Mouse (Mus musculus): ENCODE measurements around the gene Dnajc25. TPM values are rescaled to one million over a fixed set of nuclear protein-coding genes. Genes with fewer than 3 reads are reported as not detected.
A peak's percentile ranks its signal among the peaks of the same experiment; 100 is the strongest.

Dnajc25 gene
- polyA plus RNA-seq, 1 experiment from 2014 or later = 8.0 TPM

GRCm38 (mm10) chr4:59007016-59007415, 12.2 kb downstream of the Dnajc25 start:
- H3K27ac ChIP-seq = no peak overlapping the region
- H3K9ac ChIP-seq = no peak overlapping the region
- H3K4me2 ChIP-seq = no peak overlapping the region
- H3K36me3 ChIP-seq = no peaks in the 10 kb centered on the region
- 70% methylated on average over 6 of the region's 6 CpGs for WGBS (ENCODE audit: insufficient replicate concordance)
- no peak for ATAC-seq (ENCODE audit: low read depth)
- H3K27me3 ChIP-seq = no peaks in the 10 kb centered on the region
- H3K4me1 ChIP-seq (replicated peaks) = peaks cover 85% of the 10 kb centered on the region
- H3K9me3 ChIP-seq (replicated peaks) = no peaks in the 10 kb centered on the region
- no peak for DNase-seq
- no peak overlapping the region for H3K4me3 ChIP-seq (replicated peaks)

- H3K9ac ChIP-seq = no peak overlapping the region
- no peak overlapping the region for H3K4me2 ChIP-seq
- H3K4me1 ChIP-seq (replicated peaks) = peaks cover 81% of the 10 kb centered on the region
- 76% methylated on average over 5 of the region's 5 CpGs for WGBS (ENCODE audit: insufficient replicate concordance)
- H3K27ac ChIP-seq = no peak overlapping the region
- no peaks in the 10 kb centered on the region for H3K27me3 ChIP-seq
- no peaks in the 10 kb centered on the region for H3K36me3 ChIP-seq
- no peaks in the 10 kb centered on the region for H3K9me3 ChIP-seq (replicated peaks)
- ATAC-seq (ENCODE audit: low read depth) (no peak), DNase-seq (no peak)
- H3K4me3 ChIP-seq (replicated peaks) = no peak overlapping the region
These were observed 13.1 kb downstream of the Dnajc25 start for GRCm38 (mm10) chr4:59007974-59008373.

DNA sequence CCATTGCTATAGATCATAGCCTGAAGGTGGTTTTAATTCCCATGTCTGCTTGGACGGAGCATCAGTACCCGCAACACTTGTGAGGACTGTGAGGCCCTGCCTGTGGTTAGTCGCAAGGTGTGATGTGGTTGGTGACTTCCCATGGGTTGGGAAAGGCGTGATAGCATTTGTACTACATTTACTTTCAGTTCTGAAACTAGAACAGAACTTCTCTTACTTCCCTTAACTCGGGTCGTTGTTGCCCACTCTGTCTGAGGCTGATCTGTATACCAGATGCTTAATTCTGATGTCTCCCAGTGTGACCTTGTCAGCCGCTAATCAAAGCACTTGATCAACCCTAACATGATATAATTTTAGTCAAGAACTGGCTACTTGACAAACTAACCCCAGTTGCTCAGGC, 14.3 kb downstream of the Dnajc25 start:
- DNase-seq = no peak
- no peak for ATAC-seq (ENCODE audit: low read depth)
- Histone ChIP-seq H3K4me2 (peak overlapping the region; percentile 11; the same call in 1 of the 2 replicates), H3K9me3 (replicated peaks) (no peaks in the 10 kb centered on the region), H3K4me3 (replicated peaks) (no peak overlapping the region), H3K9ac (no peak overlapping the region), H3K27ac (no peak overlapping the region), H3K4me1 (replicated peaks) (peaks cover 74% of the 10 kb centered on the region), H3K27me3 (no peaks in the 10 kb centered on the region), H3K36me3 (peaks cover 4% of the 10 kb centered on the region; the same call in 1 of the 2 replicates)
- 41% methylated on average over 7 of the region's 7 CpGs for WGBS (ENCODE audit: insufficient replicate concordance)

DNA sequence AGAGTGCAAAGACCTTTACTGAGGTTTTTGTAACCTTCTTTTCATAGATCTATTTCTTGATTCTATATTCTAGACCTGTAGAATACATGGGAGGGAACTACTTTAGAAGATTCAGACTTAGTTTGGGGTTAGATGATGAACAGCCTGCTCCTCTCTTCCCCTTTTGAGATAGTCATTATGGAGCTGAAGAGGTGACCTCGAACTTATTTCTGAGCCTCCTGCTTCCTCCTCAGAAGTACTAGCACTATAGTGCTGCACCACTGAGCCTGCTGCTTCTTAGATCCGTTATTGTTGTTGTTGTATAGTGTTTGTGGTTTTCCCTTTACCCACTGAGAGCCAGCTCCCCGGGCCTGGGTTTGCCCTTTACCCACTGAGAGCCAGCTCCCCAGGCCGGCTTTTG, 14.8 kb downstream of the Dnajc25 start:
- H3K4me2 ChIP-seq = no peak overlapping the region
- DNase-seq (no peak), ATAC-seq (ENCODE audit: low read depth) (no peak)
- H3K4me3 ChIP-seq (replicated peaks) = no peak overlapping the region
- no peak overlapping the region for H3K9ac ChIP-seq
- H3K9me3 ChIP-seq (replicated peaks) = no peaks in the 10 kb centered on the region
- 22% methylated on average over 4 of the region's 4 CpGs for WGBS (ENCODE audit: insufficient replicate concordance)
- H3K27me3 ChIP-seq = no peaks in the 10 kb centered on the region
- H3K4me1 ChIP-seq (replicated peaks) = peaks cover 69% of the 10 kb centered on the region
- peaks cover 6% of the 10 kb centered on the region; the same call in 1 of the 2 replicates for H3K36me3 ChIP-seq
- H3K27ac ChIP-seq = no peak overlapping the region

- Histone ChIP-seq H3K4me1 (replicated peaks) (peaks cover 52% of the 10 kb centered on the region), H3K27ac (no peak overlapping the region; the same call in 1 of the 2 replicates)
- 43% methylated on average over 3 of the region's 3 CpGs for WGBS (ENCODE audit: insufficient replicate concordance)
These were observed 16.6 kb downstream of the Dnajc25 start for GRCm38 (mm10) chr4:59011446-59011845.

GRCm38 (mm10) chr4:59015181-59015580, 20.3 kb downstream of the Dnajc25 start:
- Histone ChIP-seq H3K27ac (no peak overlapping the region), H3K36me3 (peaks cover 27% of the 10 kb centered on the region), H3K4me3 (replicated peaks) (no peak overlapping the region), H3K9ac (no peak overlapping the region), H3K27me3 (no peaks in the 10 kb centered on the region), H3K4me2 (no peak overlapping the region), H3K4me1 (replicated peaks) (peaks cover 26% of the 10 kb centered on the region), H3K9me3 (replicated peaks) (no peaks in the 10 kb centered on the region)
- no peak for DNase-seq
- 75% methylated on average over 3 of the region's 3 CpGs for WGBS (ENCODE audit: insufficient replicate concordance)
- no peak for ATAC-seq (ENCODE audit: low read depth)

More at GRCm38 (mm10) chr4:59011446-59011845, 16.6 kb downstream of the Dnajc25 start:
- no peak for ATAC-seq (ENCODE audit: low read depth)
- no peak overlapping the region for H3K4me3 ChIP-seq (replicated peaks)
- no peak for DNase-seq
- H3K36me3 ChIP-seq = peaks cover 6% of the 10 kb centered on the region; the same call in 1 of the 2 replicates
- H3K4me2 ChIP-seq = no peak overlapping the region
- H3K9me3 ChIP-seq (replicated peaks) = no peaks in the 10 kb centered on the region
- H3K27me3 ChIP-seq = no peaks in the 10 kb centered on the region
- no peak overlapping the region for H3K9ac ChIP-seq

- Histone ChIP-seq H3K9me3 (replicated peaks) (no peaks in the 10 kb centered on the region), H3K9ac (no peak overlapping the region), H3K36me3 (peaks cover 37% of the 10 kb centered on the region), H3K27ac (no peak overlapping the region), H3K4me1 (replicated peaks) (peaks cover 10% of the 10 kb centered on the region), H3K4me3 (replicated peaks) (no peak overlapping the region), H3K4me2 (no peak overlapping the region), H3K27me3 (no peaks in the 10 kb centered on the region)
- 48% methylated on average over 2 of the region's 2 CpGs for WGBS (ENCODE audit: insufficient replicate concordance)
- peak; percentile 65 for ATAC-seq (ENCODE audit: low read depth)
- no peak for DNase-seq
These were observed 22.1 kb downstream of the Dnajc25 start for GRCm38 (mm10) chr4:59016922-59017321.

- Histone ChIP-seq H3K4me1 (replicated peaks) (peaks cover 26% of the 10 kb centered on the region), H3K27ac (no peak overlapping the region), H3K27me3 (no peaks in the 10 kb centered on the region), H3K4me2 (peak overlapping the region; percentile 95), H3K36me3 (peaks cover 3% of the 10 kb centered on the region; the same call in 1 of the 2 replicates), H3K4me3 (replicated peaks) (peak overlapping the region; percentile 77), H3K9me3 (replicated peaks) (no peaks in the 10 kb centered on the region), H3K9ac (no peak overlapping the region)
- no peak for DNase-seq
- ATAC-seq (ENCODE audit: low read depth) = no peak
- 72% methylated on average over 10 of the region's 10 CpGs for WGBS (ENCODE audit: insufficient replicate concordance)
These were observed 39.6 kb downstream of the Dnajc25 start for GRCm38 (mm10) chr4:59034325-59034917.

DNA sequence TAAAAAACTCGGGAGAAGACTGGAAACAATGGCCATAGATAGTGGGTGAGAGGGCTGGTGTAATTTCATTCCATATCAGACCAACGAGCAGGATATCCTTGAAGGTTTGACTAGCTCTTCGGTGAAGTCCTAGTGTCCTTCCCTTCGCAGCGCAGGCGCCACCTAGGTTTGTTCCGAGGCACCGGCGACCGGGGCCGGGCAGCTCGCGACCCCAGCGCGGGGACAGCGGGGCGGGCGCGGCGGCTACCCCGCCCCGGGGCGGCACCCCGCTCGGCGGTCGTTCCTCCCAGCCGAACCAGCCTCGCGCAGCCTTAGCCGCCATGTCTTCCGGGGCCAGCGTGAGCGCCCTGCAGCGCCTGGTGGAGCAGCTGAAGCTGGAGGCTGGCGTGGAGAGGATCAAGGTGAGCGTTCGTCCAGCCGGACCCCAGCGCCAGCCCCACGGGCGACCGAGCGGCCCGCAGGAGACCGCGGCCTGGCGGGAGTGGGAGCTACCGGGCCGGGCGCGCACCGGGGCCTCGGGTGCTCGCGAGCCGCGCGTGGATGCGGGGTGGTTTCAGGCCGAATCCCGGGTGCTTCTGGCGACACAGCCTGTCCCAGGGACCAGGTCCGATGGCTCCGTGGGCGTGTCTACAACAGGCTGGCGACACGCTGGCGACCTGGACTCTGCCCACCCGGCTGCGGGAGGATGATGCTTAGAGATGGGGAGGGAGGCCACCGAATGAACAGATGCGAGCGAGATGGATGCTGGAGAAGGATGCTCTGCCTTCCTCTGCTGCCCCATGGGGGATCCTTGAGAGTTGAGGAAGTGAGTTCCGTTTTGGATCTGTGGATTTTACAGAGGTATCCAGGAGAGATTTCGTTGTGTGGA, 40.3 kb downstream of the Dnajc25 start, which contains the start of gene Gng10:
Gene Gng10 (plus strand): TSS at position 171 of the 868 bp plus-strand sequence.
- WGBS (ENCODE audit: insufficient replicate concordance) = 13% methylated on average over 76 of the region's 76 CpGs
- peak; percentile 61 for DNase-seq
- 0 out of 2 replicates have a peak within 1 kb of the TSS, but pooled peaks have one; percentile 39 for H3K27ac ChIP-seq
- H3K4me2 ChIP-seq = peak within 1 kb of the TSS; percentile 95
- peaks cover 26% of the 10 kb centered on the region for H3K4me1 ChIP-seq (replicated peaks)
- peaks cover 3% of the 10 kb centered on the region; the same call in 1 of the 2 replicates for H3K36me3 ChIP-seq
- no peaks in the 10 kb centered on the region for H3K27me3 ChIP-seq
- H3K4me3 ChIP-seq (replicated peaks) = peak within 1 kb of the TSS; percentile 77
- ATAC-seq (ENCODE audit: low read depth) = peak; percentile 86
- no peaks in the 10 kb centered on the region for H3K9me3 ChIP-seq (replicated peaks)
- peak within 1 kb of the TSS; percentile 79 for H3K9ac ChIP-seq

DNA sequence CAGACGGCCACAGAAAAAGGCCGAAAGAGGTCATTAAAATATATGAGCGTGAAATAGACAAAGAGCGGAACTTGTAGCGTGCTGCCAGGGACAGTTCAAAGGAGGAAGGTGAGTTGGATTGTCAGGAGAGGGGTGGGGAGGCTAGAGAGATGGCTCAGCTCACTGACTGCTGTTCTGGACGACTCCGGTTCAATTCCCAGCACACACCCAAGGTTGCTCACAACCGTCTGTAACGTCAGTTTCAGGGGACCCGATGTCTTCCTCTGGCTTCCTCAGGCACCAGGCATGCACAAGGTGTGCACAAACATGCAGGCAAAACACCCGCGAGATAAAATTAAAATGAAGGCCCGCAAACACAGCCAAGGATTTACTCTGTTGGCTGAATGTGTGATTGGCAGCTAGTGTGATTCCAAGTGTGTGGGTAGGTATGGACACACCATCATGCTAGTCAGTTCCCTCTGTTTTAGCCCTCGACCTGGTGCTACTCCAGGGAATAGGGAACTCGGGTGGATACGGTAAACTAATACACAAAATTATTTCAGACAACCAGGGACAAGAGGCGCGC, 41.0 kb downstream of the Dnajc25 start:
- no peak overlapping the region for H3K27ac ChIP-seq
- DNase-seq (no peak), ATAC-seq (ENCODE audit: low read depth) (no peak)
- 61% methylated on average over 18 of the region's 18 CpGs for WGBS (ENCODE audit: insufficient replicate concordance)
- H3K27me3 ChIP-seq = no peaks in the 10 kb centered on the region
- H3K4me3 ChIP-seq (replicated peaks) = peak overlapping the region; percentile 77
- H3K9ac ChIP-seq = peak overlapping the region; percentile 79
- H3K4me2 ChIP-seq = peak overlapping the region; percentile 95
- peaks cover 26% of the 10 kb centered on the region for H3K4me1 ChIP-seq (replicated peaks)
- H3K9me3 ChIP-seq (replicated peaks) = no peaks in the 10 kb centered on the region
- peaks cover 3% of the 10 kb centered on the region; the same call in 1 of the 2 replicates for H3K36me3 ChIP-seq

Measured in liver, embryonic 13.5 days (tissue).